Mouse (Mus musculus) neural tube, embryonic 15.5 days (tissue): ENCODE results near the gene Ccdc158. TPM values are rescaled to one million over a fixed set of nuclear protein-coding genes. Genes with fewer than 3 reads are reported as not detected.

Experiments used
- ATAC-seq: fragments of 200-750 bp; cut with Nextera tagmentation; 2 replicates; pipeline ENCODE4 v1.8.0; 2017; ENCODE audit warnings: mild to moderate bottlenecking, moderate TSS enrichment, moderate library complexity; ENCODE audit not compliant: low FRiP score
- H3K27ac ChIP-seq: fragments of 300-500 bp; sonication (generic); replicated peaks from 2 replicates; pipeline ENCODE4 v1.5.1; 2015; ENCODE audit warnings: mild to moderate bottlenecking, inconsistent platforms
- H3K27me3 ChIP-seq: fragments of 300-500 bp; sonication (generic); replicated peaks from 2 replicates; pipeline ENCODE4 v1.6.1; 2015; ENCODE audit warnings: inconsistent platforms
- H3K36me3 ChIP-seq: fragments of 300-500 bp; sonication (generic); 2 replicates; pipeline ENCODE4 v1.6.1; 2015; ENCODE audit warnings: inconsistent platforms
- H3K4me1 ChIP-seq: fragments of 300-500 bp; sonication (generic); 2 replicates; pipeline ENCODE4 v1.6.1; 2015; ENCODE audit warnings: inconsistent platforms
- H3K4me2 ChIP-seq: fragments of 300-500 bp; sonication (generic); 2 replicates; pipeline ENCODE4 v1.6.1; 2015; ENCODE audit warnings: inconsistent platforms, mild to moderate bottlenecking, moderate library complexity
- H3K4me3 ChIP-seq: fragments of 300-500 bp; sonication (generic); replicated peaks from 2 replicates; pipeline ENCODE4 v1.5.1; 2015; ENCODE audit warnings: mild to moderate bottlenecking, inconsistent platforms
- H3K9ac ChIP-seq: fragments of 300-500 bp; sonication (generic); replicated peaks from 2 replicates; pipeline ENCODE4 v1.6.1; 2015; ENCODE audit warnings: mild to moderate bottlenecking, inconsistent platforms
- H3K9me3 ChIP-seq: fragments of 300-500 bp; sonication (generic); replicated peaks from 2 replicates; pipeline ENCODE4 v1.6.1; 2016; ENCODE audit warnings: inconsistent platforms
- WGBS: fragments of 180-500 bp; shearing (Covaris S2); methylation state at CpG from one replicate; pipeline ENCODE4 v1.1.7; 2015; ENCODE audit warnings: mixed read lengths; 5-methylcytosine and 5-hydroxymethylcytosine counted together
- polyA plus RNA-seq: library from polyadenylated mRNA; unstranded; fragments of >200 nt; fragmentation: Nextera tagmentation; extraction: Ambion mirVana; gene quantifications from 2 replicates; pipeline ENCODE4 v1.2.1, GENCODE M21; 2015

The Ccdc158 gene
- polyA plus RNA-seq, result 0.31 and 0.54 TPM in 2 replicates

DNA sequence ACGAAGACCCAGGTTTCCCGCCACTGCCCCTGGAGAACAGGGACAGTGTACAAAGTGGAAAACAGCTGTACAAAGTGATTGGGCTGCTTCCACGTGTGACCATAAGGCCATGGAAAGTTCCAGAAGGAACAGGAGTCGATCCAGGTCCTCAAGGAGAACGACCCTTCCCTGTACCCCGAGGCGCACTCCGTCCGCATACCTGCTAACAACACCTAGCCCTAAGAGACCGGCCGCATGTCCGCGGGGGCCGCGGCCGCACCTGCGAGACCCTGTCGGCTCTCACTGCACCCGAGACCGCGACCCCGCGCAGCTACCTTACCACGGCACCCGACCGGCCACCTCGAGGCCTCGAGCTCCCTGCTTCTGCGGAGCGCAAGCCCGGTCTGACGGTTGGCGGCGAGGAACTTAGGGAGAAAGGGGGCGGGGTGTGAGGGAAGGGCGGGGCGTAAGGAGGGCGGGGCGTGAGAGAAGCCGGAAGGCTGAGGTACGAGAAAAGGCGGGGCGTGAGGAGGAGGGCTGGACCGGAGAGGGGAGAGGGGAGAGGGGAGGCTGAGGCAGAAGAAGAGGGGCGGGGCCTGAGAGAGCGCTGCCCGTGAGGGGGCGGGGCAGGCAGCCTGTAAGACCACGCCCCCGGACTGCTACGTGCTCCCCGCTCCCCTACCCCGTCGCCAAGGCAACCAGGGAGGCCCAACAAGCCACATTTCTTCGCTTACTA, at the start of gene Ccdc158:
TSS of gene Ccdc158 (minus strand) at position 413 of the 715 bp plus-strand sequence.
- Histone ChIP-seq H3K4me2 (peak within 1 kb of the TSS; percentile 82), H3K4me1 (peaks cover 14% of the 10 kb centered on the region), H3K4me3 (peak within 1 kb of the TSS; percentile 50), H3K36me3 (no peaks in the 10 kb centered on the region), H3K9me3 (no peaks in the 10 kb centered on the region), H3K27me3 (no peaks in the 10 kb centered on the region), H3K9ac (peak within 1 kb of the TSS; percentile 46), H3K27ac (no peak within 1 kb of the TSS)
- 12% methylated on average over 51 of the region's 55 CpGs for WGBS
- ATAC-seq, result peak; percentile 95

DNA sequence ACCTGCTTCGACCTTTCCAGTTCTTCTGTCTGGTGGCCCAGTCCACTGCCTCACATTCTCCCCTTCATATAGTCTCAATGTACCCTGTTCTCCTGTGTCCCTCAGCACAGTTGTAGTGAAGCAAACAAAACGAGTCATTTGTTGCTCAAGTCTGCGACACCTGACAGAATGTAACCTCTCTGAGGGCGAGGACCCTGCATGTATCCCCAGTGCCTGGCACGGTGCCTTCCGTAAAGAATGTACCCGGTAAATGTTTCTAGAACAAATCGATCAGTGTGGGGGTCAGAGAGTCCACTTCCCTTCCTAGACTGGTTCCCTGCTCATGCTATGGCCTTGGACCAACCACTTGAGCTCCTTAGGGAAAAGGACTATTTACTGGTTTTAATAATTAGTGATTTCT, 46.5 kb upstream of the Ccdc158 start:
- H3K9me3 ChIP-seq, result no peaks in the 10 kb centered on the region
- H3K36me3 ChIP-seq, result no peaks in the 10 kb centered on the region
- H3K4me2 ChIP-seq, result no peak overlapping the region
- H3K9ac ChIP-seq, result no peak overlapping the region
- no peaks in the 10 kb centered on the region for H3K27me3 ChIP-seq
- no peaks in the 10 kb centered on the region for H3K4me1 ChIP-seq
- no peak overlapping the region for H3K27ac ChIP-seq
- WGBS, result 93% methylated on average over 8 of the region's 8 CpGs
- no peak for ATAC-seq
- no peak overlapping the region for H3K4me3 ChIP-seq

- no peaks in the 10 kb centered on the region for H3K9me3 ChIP-seq
- WGBS, result 91% methylated on average over 3 of the region's 3 CpGs
- H3K4me3 ChIP-seq, result no peak overlapping the region
- no peaks in the 10 kb centered on the region for H3K27me3 ChIP-seq
- H3K4me1 ChIP-seq, result no peaks in the 10 kb centered on the region
- no peak overlapping the region for H3K9ac ChIP-seq
- no peak for ATAC-seq
- no peak overlapping the region for H3K4me2 ChIP-seq
- H3K27ac ChIP-seq, result no peak overlapping the region
- no peaks in the 10 kb centered on the region for H3K36me3 ChIP-seq
Observed at GRCm38 (mm10) chr5:92718856-92719255, 43.8 kb upstream of the Ccdc158 start.

DNA sequence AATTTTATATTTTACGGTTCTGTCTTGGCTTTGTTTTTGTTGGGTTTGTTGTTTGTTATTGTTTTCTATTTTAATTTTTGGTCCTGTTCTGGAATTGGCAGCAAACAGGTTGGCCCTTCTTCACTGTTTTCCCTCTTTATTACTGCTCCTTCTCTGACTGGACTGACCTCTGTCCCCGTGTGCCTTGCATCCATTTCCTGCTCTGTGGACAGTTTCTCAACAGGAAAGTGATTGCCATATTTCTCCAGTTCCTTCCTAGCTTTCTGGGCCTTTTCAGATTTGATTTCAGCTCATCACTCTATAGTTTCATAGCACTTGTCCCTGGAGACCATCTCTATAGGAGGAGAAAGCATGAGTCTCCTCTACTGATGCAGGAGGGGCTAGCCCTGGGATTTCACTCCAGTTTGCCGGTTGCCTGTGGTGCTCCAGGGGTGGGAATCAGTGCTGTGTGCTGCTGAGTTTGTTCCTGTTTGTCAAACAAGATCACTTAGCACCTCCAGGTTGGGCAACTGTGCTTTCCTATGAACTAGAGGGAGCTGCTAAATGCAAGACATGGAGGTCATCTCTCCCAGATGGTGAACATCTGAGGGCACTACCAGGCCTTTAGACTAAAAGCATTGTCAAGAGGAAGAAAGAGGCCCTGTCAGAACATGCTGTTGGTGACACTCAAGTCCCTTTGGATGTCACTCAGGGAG, 42.7 kb upstream of the Ccdc158 start:
- Histone ChIP-seq H3K9ac (no peak overlapping the region), H3K4me1 (no peaks in the 10 kb centered on the region), H3K27ac (no peak overlapping the region), H3K27me3 (no peaks in the 10 kb centered on the region), H3K4me3 (no peak overlapping the region), H3K9me3 (no peaks in the 10 kb centered on the region), H3K36me3 (no peaks in the 10 kb centered on the region), H3K4me2 (no peak overlapping the region)
- ATAC-seq, result no peak
- WGBS, result 79% methylated on average over 3 of the region's 3 CpGs

- Histone ChIP-seq H3K9me3 (no peaks in the 10 kb centered on the region), H3K27me3 (no peaks in the 10 kb centered on the region), H3K4me1 (0 out of 2 replicates have a peak, but pooled peaks cover 3% of the 10 kb centered on the region), H3K4me3 (no peak overlapping the region), H3K36me3 (no peaks in the 10 kb centered on the region), H3K27ac (no peak overlapping the region), H3K4me2 (no peak overlapping the region), H3K9ac (no peak overlapping the region)
- 86% methylated on average over 2 of the region's 2 CpGs for WGBS
- no peak for ATAC-seq
Observed at GRCm38 (mm10) chr5:92715890-92716289, 40.8 kb upstream of the Ccdc158 start.

DNA sequence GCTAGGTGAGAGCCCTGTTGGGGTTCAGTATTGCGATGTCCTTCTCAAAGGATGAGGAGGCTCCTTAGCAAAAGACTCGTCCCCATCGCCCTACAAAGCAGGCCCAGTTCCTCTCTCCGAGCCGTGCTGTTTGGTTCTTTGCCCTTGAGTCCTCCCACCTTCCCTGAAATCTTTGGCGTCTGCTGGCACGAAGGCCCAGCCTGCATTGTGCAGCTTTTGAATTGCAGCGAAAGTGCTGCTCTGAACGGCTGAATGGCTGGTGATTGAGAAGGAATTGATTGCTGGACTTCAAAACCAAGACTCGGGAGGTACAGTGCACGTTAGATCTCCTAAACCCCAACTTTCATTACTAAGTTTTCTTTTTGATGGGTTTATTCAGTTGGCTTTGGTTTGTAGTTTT, 40.2 kb upstream of the Ccdc158 start:
- Histone ChIP-seq H3K9ac (no peak overlapping the region), H3K36me3 (no peaks in the 10 kb centered on the region), H3K27me3 (no peaks in the 10 kb centered on the region), H3K9me3 (no peaks in the 10 kb centered on the region), H3K4me1 (0 out of 2 replicates have a peak, but pooled peaks cover 3% of the 10 kb centered on the region), H3K4me3 (no peak overlapping the region), H3K27ac (no peak overlapping the region), H3K4me2 (no peak overlapping the region)
- ATAC-seq, result no peak
- 31% methylated on average over 11 of the region's 11 CpGs for WGBS

- ATAC-seq, result no peak
- H3K27me3 ChIP-seq, result no peaks in the 10 kb centered on the region
- H3K4me3 ChIP-seq, result no peak overlapping the region
- H3K9ac ChIP-seq, result no peak overlapping the region
- H3K36me3 ChIP-seq, result no peaks in the 10 kb centered on the region
- H3K9me3 ChIP-seq, result no peaks in the 10 kb centered on the region
- WGBS, result 97% methylated on average over 2 of the region's 2 CpGs
- 0 out of 2 replicates have a peak, but pooled peaks cover 3% of the 10 kb centered on the region for H3K4me1 ChIP-seq
- no peak overlapping the region for H3K27ac ChIP-seq
- H3K4me2 ChIP-seq, result no peak overlapping the region
Observed at GRCm38 (mm10) chr5:92714886-92715285, 39.8 kb upstream of the Ccdc158 start.

DNA sequence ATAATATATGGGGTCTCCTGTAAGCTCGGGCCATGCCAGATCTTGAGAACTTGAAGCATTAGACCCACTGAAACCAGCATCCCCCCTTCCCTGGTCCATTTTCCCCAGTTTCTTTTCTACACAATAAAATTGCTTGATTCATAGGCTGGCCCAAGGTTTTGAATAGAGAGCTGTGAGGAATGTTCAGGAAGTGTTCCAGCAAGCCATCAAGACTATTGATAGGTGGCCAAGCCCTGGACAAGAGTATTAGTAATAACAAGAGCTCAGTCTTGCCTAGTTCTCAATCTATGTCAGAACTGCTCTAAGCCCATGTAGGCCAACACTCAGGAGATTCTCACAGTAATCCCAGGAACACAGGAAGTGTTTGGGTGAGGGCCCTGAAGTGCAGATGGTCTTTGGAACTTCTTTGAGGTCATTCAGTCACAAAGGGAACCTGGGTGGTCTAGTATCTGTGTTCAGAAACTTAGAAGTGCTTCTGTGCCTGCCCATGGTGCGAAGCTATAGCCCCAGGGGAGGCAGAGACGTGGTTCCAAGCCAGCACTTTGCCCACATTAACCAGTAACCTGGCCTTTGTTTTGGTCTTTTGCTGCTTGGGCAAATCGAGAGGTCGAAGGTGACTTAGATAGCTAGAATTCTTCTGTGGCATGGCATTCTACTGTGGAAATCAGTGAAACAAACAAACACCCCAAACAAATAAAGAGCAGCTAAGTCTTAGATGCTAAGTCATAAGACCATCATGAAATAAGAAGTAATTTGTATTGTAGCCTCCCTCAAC, 37.7 kb upstream of the Ccdc158 start:
- no peak overlapping the region; the same call in 1 of the 2 replicates for H3K27ac ChIP-seq
- H3K36me3 ChIP-seq, result no peaks in the 10 kb centered on the region
- H3K4me3 ChIP-seq, result no peak overlapping the region
- H3K4me2 ChIP-seq, result no peak overlapping the region
- no peaks in the 10 kb centered on the region for H3K9me3 ChIP-seq
- no peaks in the 10 kb centered on the region for H3K27me3 ChIP-seq
- WGBS, result 75% methylated on average over 5 of the region's 5 CpGs
- ATAC-seq, result peak; percentile 45; the same call in 1 of the 2 replicates
- H3K9ac ChIP-seq, result no peak overlapping the region
- H3K4me1 ChIP-seq, result 0 out of 2 replicates have a peak, but pooled peaks cover 3% of the 10 kb centered on the region

DNA sequence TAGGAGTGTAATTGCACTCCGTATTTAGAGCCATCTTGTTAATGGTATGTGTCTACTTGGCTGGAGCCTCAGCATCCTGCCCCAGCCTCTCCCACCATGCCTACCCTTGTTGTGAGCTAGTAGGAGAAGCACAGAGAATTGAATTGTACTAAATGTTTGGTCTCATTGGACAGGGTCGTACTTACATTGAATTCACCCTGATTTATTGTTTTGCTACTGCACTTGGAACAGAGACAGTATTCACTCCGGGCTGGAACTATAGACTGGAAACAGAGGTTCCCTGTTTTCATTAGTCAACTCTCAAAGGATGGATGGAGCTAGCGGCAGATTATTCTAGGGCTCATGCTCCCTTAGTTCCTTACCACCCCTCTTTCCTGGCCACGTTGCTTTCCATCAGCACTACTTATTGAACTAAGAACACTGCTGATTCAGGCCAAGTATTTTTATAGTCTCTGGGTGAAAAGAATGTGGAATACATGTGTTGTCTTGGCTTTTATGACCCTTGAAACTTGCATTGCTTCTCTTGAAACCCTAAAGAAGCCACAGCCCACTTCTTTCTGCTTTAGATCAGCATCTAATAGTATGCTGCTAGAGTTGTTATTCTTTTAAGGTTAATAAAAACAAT, 36.7 kb upstream of the Ccdc158 start:
- Histone ChIP-seq H3K4me1 (0 out of 2 replicates have a peak, but pooled peaks cover 3% of the 10 kb centered on the region), H3K36me3 (no peaks in the 10 kb centered on the region), H3K27me3 (no peaks in the 10 kb centered on the region), H3K9ac (no peak overlapping the region), H3K9me3 (no peaks in the 10 kb centered on the region), H3K4me2 (no peak overlapping the region), H3K27ac (peak overlapping the region; percentile 28; the same call in 1 of the 2 replicates), H3K4me3 (no peak overlapping the region)
- peak; percentile 74 for ATAC-seq
- 15% methylated on average over 5 of the region's 5 CpGs for WGBS

DNA sequence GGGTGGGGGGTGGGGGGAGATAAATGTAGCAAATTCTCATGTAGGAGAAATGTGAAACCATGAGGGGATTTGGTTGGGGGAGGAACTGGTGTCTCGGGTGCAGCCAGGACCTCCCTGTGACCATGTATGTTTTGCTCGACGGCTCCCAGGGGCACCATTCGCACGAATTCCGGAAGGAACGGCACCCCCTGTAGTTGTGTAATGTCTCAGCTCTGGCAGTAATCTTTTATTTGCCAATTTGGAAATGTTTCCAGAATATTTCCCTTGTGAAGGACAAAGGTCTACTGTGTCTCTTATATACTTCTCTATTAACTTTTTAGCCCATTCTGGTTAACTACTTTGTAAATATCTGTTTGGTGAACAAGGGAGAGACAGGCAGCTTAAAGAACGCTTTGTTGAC, 35.7 kb upstream of the Ccdc158 start:
- WGBS, result 65% methylated on average over 8 of the region's 8 CpGs
- Histone ChIP-seq H3K27ac (no peak overlapping the region), H3K4me2 (no peak overlapping the region), H3K4me3 (no peak overlapping the region), H3K36me3 (no peaks in the 10 kb centered on the region), H3K27me3 (no peaks in the 10 kb centered on the region), H3K9me3 (no peaks in the 10 kb centered on the region), H3K4me1 (0 out of 2 replicates have a peak, but pooled peaks cover 3% of the 10 kb centered on the region), H3K9ac (no peak overlapping the region)
- ATAC-seq, result no peak

DNA sequence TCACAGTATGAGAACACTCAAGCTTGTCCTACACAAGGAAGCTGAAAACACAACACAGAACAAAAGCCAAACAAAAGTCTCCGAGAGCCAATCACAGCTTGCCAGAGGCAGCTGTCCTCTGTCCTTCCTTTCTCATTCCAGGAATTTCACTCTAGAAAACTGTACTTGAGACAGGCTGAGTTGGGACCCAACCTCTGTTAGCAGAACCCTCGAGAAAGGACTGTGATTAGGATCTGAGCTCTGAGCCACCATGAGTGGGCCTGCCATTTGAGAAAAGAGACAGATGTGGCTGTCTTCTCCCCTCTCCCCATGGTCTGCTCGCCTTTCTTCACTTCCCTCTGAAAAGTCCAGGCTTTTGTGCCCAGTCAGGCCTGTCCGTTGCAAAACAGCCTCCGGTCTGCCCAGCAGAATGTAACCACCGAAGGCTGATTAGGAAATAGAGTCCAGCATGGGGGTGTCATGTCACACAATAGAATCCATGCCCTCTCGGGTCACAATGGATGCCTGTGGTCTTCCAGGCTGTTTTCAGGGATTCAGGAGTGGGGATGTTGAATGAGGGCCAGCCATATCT, 32.9 kb upstream of the Ccdc158 start:
- ATAC-seq, result no peak
- H3K27me3 ChIP-seq, result no peaks in the 10 kb centered on the region
- no peaks in the 10 kb centered on the region for H3K9me3 ChIP-seq
- no peak overlapping the region for H3K9ac ChIP-seq
- H3K4me1 ChIP-seq, result 0 out of 2 replicates have a peak, but pooled peaks cover 3% of the 10 kb centered on the region
- H3K27ac ChIP-seq, result 0 out of 2 replicates have a peak overlapping the region, but pooled peaks have one; percentile 41
- no peaks in the 10 kb centered on the region for H3K36me3 ChIP-seq
- WGBS, result 30% methylated on average over 7 of the region's 7 CpGs
- H3K4me2 ChIP-seq, result no peak overlapping the region
- H3K4me3 ChIP-seq, result no peak overlapping the region
